Mouse (Mus musculus): ENCODE data around the gene Adamtsl1.

DNA sequence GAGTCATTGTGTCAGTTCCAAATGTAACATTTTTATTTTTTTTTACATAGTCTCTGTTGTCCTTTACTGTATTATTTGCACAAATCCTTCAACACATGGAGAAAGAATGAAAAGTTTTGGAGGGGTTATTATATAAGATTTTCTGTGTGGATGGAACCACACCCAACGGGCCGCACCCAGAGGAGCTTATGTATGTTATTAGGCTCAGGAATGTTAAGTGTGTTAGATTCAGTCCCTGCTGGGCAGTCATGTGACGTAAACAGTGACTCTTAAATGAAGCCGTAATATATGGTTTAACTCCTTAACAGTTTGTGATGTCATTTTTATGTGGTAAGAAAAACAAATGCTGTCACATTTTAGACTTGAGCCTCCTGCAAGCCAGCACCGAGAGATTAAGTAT, 6.5 kb upstream of the Adamtsl1 start:
- TF ChIP-seq CTCF (IDR thresholded peaks at IDR 0.05; ENCODE audit: borderline replicate concordance, extremely low read depth, insufficient read depth, insufficient read length) (no peak), POLR2A (IDR thresholded peaks at IDR 0.05; ENCODE audit: borderline replicate concordance, extremely low read depth, insufficient read depth, insufficient read length, poor library complexity, severe bottlenecking) (no peak)

Measured in brain, embryonic 14.5 days (tissue).